Mouse (Mus musculus): ENCODE data around the gene Inpp5f. TPM values are rescaled to one million over a fixed set of nuclear protein-coding genes. Genes with fewer than 3 reads are reported as not detected.
"Not testable (repeated sequence)": the region's sequence is repeated elsewhere in the genome, so short reads cannot be mapped to it uniquely, and the experiment has no call there.

Gene Inpp5f
- total RNA-seq, 2 experiments from 2014 or later = 36.6 to 37.3 TPM

DNA sequence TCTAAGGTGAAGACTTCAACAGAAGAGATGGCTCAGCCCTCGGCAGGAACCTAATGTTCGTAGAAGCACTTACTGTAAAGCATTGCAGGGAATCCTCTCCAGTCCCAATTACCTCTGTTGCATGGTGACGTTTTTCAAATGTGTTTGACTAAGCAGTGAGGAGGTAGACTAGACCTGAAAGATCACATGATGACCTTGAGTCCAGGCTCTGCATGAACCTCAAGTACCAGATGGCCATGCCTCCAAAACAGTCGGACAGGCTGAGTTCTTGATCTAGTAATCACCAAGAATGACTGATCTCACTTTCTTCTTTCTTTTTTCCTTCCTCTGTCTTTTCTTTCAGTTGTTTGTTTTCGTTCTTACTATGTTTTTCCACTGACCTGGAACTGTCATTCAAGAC lies 31.3 kb downstream of the Inpp5f start:
- ATAC-seq (ENCODE audit: poor library complexity, severe bottlenecking) = no peak

DNA sequence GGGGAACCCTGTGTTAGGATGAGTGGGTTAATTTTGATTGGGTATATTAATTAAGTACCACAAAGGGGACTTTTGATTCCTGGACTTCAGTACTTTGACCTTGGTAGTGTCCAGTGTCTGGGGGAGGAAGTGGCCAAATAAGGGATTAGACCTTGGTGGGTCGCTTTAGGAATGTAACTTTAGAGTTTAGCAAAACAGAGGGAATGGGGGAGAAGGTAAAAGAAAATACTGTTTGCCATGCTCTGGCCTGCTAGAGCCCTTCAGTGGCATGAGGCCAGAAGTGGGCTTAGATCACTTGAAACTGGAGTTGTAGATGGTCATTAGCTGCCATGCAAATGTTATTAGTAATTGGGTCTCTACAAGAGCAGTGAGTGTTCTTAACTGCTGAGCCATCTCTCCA lies 45.8 kb downstream of the Inpp5f start:
- no peak for ATAC-seq (ENCODE audit: poor library complexity, severe bottlenecking)

DNA sequence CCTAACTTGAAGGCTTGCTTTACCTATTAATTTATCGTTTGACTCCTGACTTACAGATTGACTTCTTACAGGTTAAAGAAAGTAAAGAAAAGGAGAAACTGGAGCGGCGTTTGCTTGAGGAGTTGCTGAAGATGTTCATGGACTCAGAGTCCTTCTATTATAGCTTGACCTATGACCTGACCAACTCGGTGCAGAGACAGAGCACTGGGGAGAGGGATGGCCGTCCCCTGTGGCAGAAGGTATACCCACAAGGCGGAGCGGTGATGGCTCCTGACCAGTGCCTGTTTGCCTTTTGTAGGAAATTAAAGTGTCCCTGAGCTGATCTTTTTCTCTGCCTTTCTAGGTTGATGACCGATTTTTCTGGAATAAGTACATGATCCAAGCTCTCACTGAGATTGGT lies 52.8 kb downstream of the Inpp5f start:
- no peak for ATAC-seq (ENCODE audit: poor library complexity, severe bottlenecking)

DNA sequence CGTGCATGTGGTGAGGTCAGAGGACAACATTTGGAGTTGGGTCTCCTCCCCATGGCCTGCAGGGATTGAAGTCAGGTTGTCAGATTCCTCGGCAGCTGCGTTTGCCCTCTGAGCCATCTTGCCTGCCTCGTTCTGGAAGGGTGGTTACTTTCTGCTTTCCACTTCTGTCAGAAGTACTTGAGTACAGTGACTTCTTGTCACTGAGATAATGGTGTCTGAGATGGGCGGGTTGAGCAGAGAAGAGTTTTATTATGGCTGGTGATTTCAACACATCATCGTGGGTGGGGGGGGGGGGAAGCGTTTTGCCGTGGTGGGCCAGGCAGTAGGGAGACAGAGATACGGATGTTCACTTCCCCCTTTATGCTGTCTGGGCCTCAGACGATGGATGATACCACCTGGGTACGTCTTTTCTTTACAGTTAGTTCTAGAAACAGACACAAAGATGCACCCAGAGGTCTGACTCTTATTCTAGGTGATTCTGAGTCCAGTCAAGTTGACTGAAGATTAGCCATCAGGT lies 53.8 kb downstream of the Inpp5f start:
- ATAC-seq (ENCODE audit: poor library complexity, severe bottlenecking) = no peak

DNA sequence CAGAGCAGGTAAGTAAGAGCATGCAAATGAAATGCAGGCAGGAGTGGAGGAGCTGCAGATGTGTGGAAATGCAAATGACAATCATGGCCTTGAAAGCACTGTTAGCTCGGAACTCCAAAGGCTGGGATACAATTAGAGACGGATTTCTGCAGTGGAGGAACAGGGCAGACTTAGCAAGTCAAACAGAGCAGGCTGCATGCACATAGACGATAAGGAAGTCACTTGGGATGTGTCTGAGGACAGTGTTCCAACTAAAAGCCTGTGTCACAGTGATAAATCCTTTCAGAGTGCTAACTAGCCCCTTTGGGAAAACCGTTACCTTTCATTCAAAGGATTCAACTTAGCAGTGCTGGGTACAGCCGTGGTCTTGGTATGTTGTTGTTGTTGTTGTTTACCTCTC lies 56.7 kb downstream of the Inpp5f start:
- ATAC-seq (ENCODE audit: poor library complexity, severe bottlenecking) = no peak

GRCm38 (mm10) chr7:128668831-128669230 lies 57.7 kb downstream of the Inpp5f start:
- ATAC-seq (ENCODE audit: poor library complexity, severe bottlenecking) = no peak

DNA sequence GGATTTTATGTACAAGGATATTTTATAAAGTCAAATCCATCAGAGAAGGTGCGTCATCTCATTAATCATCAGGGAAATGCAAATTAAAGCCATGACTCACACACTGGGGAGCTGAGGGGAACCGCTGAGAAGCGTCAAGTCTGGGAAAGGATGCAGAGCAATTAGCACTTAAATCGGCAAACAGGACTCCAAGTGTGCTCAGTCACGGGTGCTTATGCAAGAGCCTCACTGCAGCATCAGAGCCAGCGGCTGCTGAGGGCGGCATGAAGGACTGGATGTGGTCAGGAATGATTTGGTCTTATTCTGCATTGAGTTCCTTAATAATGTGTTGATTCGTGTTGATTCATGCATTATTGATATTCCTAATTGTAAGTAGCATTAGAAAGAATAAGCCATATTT lies 60.8 kb downstream of the Inpp5f start:
- ATAC-seq (ENCODE audit: poor library complexity, severe bottlenecking) = no peak

- ATAC-seq (ENCODE audit: poor library complexity, severe bottlenecking) = no peak
Observed at GRCm38 (mm10) chr7:128672408-128673010, 61.4 kb downstream of the Inpp5f start.

- no peak for ATAC-seq (ENCODE audit: poor library complexity, severe bottlenecking)
Observed at GRCm38 (mm10) chr7:128678546-128678945, 67.4 kb downstream of the Inpp5f start.

- peak; percentile 73 for ATAC-seq (ENCODE audit: poor library complexity, severe bottlenecking)
Observed at GRCm38 (mm10) chr7:128687821-128688564, 76.9 kb downstream of the Inpp5f start.

- no peak for ATAC-seq (ENCODE audit: poor library complexity, severe bottlenecking)
Observed at GRCm38 (mm10) chr7:128689347-128689746, 78.2 kb downstream of the Inpp5f start.

DNA sequence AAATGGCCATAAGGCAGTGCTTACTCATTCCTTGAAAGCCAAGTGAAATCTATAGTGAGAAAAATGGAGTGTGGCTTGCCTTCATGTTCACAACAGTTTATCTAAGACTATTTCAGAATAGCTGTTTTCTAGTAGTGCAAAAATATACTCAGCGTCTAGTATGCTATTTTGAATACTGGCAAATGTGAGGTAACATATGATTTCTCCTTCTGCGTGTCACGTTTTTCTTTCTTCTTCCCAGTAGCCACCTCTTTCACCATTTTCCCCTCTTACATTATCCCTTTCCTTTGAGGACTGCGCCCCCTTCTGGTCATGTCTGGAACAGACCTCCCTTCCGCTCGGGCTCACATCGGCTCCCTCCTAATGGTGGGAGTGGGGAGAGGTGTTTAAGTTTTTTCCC lies 78.9 kb downstream of the Inpp5f start:
- ATAC-seq (ENCODE audit: poor library complexity, severe bottlenecking) = peak; percentile 78

GRCm38 (mm10) chr7:128690796-128691195 lies 79.7 kb downstream of the Inpp5f start:
- no peak for ATAC-seq (ENCODE audit: poor library complexity, severe bottlenecking)

- ATAC-seq (ENCODE audit: poor library complexity, severe bottlenecking) = no peak
Observed at GRCm38 (mm10) chr7:128692163-128692562, 81.0 kb downstream of the Inpp5f start.

- no peak for ATAC-seq (ENCODE audit: poor library complexity, severe bottlenecking)
Observed at GRCm38 (mm10) chr7:128694848-128695247, 83.7 kb downstream of the Inpp5f start.

GRCm38 (mm10) chr7:128699959-128700358 lies 88.8 kb downstream of the Inpp5f start:
- not testable (repeated sequence) for ATAC-seq (ENCODE audit: poor library complexity, severe bottlenecking)

GRCm38 (mm10) chr7:128705735-128706134 lies 94.6 kb downstream of the Inpp5f start:
- peak; percentile 96 for ATAC-seq (ENCODE audit: poor library complexity, severe bottlenecking)

DNA sequence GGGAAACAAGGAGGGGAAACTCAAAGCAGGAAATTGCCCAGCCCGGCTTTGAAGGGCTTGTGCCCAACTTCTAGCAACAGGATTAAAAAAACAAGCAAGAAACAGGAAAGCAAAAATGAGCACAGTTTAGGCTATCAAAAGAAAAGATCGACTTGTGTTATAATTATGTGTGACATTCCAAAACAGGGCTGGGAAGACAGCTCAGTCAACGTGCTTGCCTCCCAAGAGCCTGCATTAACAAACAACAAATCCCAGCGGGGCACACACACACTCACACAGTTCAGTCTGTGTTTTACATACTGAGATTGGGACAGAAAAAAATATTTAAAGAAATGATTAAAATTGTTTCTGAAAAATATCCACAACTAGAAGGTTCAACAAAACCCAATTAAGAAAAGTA lies 106.9 kb downstream of the Inpp5f start:
- ATAC-seq (ENCODE audit: poor library complexity, severe bottlenecking) = no peak

- peak; percentile 85 for ATAC-seq (ENCODE audit: poor library complexity, severe bottlenecking)
Observed at GRCm38 (mm10) chr7:128724761-128725160, 113.6 kb downstream of the Inpp5f start.

- ATAC-seq (ENCODE audit: poor library complexity, severe bottlenecking) = no peak
Observed at GRCm38 (mm10) chr7:128725189-128725588, 114.1 kb downstream of the Inpp5f start.

- no peak for ATAC-seq (ENCODE audit: poor library complexity, severe bottlenecking)
Observed at GRCm38 (mm10) chr7:128726999-128727398, 115.9 kb downstream of the Inpp5f start.

GRCm38 (mm10) chr7:128727701-128728100 lies 116.6 kb downstream of the Inpp5f start:
- ATAC-seq (ENCODE audit: poor library complexity, severe bottlenecking) = no peak

Measured in megakaryocyte, adult 5-6 weeks (primary cell).